Comparison of ENCODE assay signal across 8 mouse cellular contexts in genomic region chr4:130307851-130308230, GRCm38 (mm10). TPM values are rescaled to one million over a fixed set of nuclear protein-coding genes. Genes with fewer than 3 reads are reported as not detected.
DNase-seq lines count a peak whose midpoint lies in the region; ATAC-seq lines count a peak whose summit lies in the region.

No protein-coding gene starts in this region.

- H3K27me3 ChIP-seq in intestine, embryonic 15.5 days (replicated peaks), result peaks cover 18% of the 10 kb centered on the region
- peaks cover 16% of the 10 kb centered on the region for H3K27me3 ChIP-seq in midbrain, embryonic 15.5 days (replicated peaks)

- WGBS in intestine, embryonic 15.5 days, result under 1% methylated on average over 23 of the region's 23 CpGs
- under 1% methylated on average over 23 of the region's 23 CpGs for WGBS in midbrain, embryonic 15.5 days

- peak; percentile 62 to 75 for DNase-seq in adrenal gland, adult (ENCODE audit: inconsistent age in 2 of 2, low spot score in 1 of 2)
- DNase-seq in adrenal gland, adult 8-10 months, result no peak
- DNase-seq in heart, adult 11 months, result peak; percentile 97
- DNase-seq in liver, result peak; percentile 50
- DNase-seq in testis, postnatal 14 days (ENCODE audit: low spot score), result peak; percentile 55

- ATAC-seq in common myeloid progenitor, adult 5-6 weeks (replicated peaks; ENCODE audit: low read depth, poor library complexity, severe bottlenecking), result peak; percentile 54
- ATAC-seq in intestine, embryonic 15.5 days, result peak; percentile 77
- peak; percentile 28 for ATAC-seq in midbrain, embryonic 15.5 days (replicated peaks)

- H3K4me2 ChIP-seq in intestine, embryonic 15.5 days (replicated peaks), result peak overlapping the region; percentile 83
- H3K4me2 ChIP-seq in midbrain, embryonic 15.5 days, result peak overlapping the region; percentile 90

- H3K9ac ChIP-seq in intestine, embryonic 15.5 days, result peak overlapping the region; percentile 15
- peak overlapping the region; percentile 60 for H3K9ac ChIP-seq in midbrain, embryonic 15.5 days

- no peaks in the 10 kb centered on the region for H3K36me3 ChIP-seq in intestine, embryonic 15.5 days
- no peaks in the 10 kb centered on the region for H3K36me3 ChIP-seq in midbrain, embryonic 15.5 days (replicated peaks)

- peak overlapping the region; percentile 43 for H3K4me3 ChIP-seq in intestine, embryonic 15.5 days (replicated peaks)
- H3K4me3 ChIP-seq in midbrain, embryonic 15.5 days, result peak overlapping the region; percentile 62

- no peaks in the 10 kb centered on the region for H3K9me3 ChIP-seq in intestine, embryonic 15.5 days
- no peaks in the 10 kb centered on the region for H3K9me3 ChIP-seq in midbrain, embryonic 15.5 days

- H3K4me1 ChIP-seq in intestine, embryonic 15.5 days (replicated peaks), result peaks cover 18% of the 10 kb centered on the region
- H3K4me1 ChIP-seq in midbrain, embryonic 15.5 days, result peaks cover 33% of the 10 kb centered on the region; the same call in 1 of the 2 replicates

- no peak overlapping the region for H3K27ac ChIP-seq in intestine, embryonic 15.5 days
- H3K27ac ChIP-seq in midbrain, embryonic 15.5 days, result peak overlapping the region; percentile 63

RNA-seq across cellular contexts. Expression of gene Fabp3, which starts 0.6 kb away (rescaled TPM):
- 10 to 100 TPM in 3 of 4 experiments, 1 to 10 TPM in 1; 10.0 to 66.6 (median 44.7) TPM for total RNA-seq in adrenal gland, adult 8-10 months (2022)
- total RNA-seq in common myeloid progenitor, adult 5-6 weeks (2017), result not detected in 2 replicates
- 5.4 and 6.1 TPM in 2 replicates for polyA plus RNA-seq in intestine, embryonic 15.5 days (2015; fragmentation: Nextera tagmentation; extraction: Ambion mirVana)
- 216 and 230 TPM in 2 replicates for polyA plus RNA-seq in midbrain, embryonic 15.5 days (2015; fragmentation: Nextera tagmentation; extraction: Ambion mirVana)

RNA-seq across cellular contexts. Expression of gene Gm10570, which starts 0.6 kb away (rescaled TPM):
- total RNA-seq in adrenal gland, adult 8-10 months (2022), result under 1 TPM in 1 of 4 experiments, not detected in 3; 0.86 TPM
- not detected in 2 replicates for total RNA-seq in common myeloid progenitor, adult 5-6 weeks (2017)
- not detected in 2 replicates for polyA plus RNA-seq in intestine, embryonic 15.5 days (2015; fragmentation: Nextera tagmentation; extraction: Ambion mirVana)
- polyA plus RNA-seq in midbrain, embryonic 15.5 days (2015; fragmentation: Nextera tagmentation; extraction: Ambion mirVana), result 1.0 and 1.4 TPM in 2 replicates

RNA-seq across cellular contexts. Expression of gene Serinc2, which starts 28.8 kb away (rescaled TPM):
- total RNA-seq in adrenal gland, adult 8-10 months (2022), result 1 to 10 TPM; 1.2 to 3.2 (median 1.4) TPM
- total RNA-seq in common myeloid progenitor, adult 5-6 weeks (2017), result not detected in 2 replicates
- polyA plus RNA-seq in intestine, embryonic 15.5 days (2015; fragmentation: Nextera tagmentation; extraction: Ambion mirVana), result 20.0 and 21.0 TPM in 2 replicates
- 42.9 and 50.3 TPM in 2 replicates for polyA plus RNA-seq in midbrain, embryonic 15.5 days (2015; fragmentation: Nextera tagmentation; extraction: Ambion mirVana)

RNA-seq across cellular contexts. Expression of gene Zcchc17, which starts 51.9 kb away (rescaled TPM):
- 10 to 100 TPM; 40.8 to 55.8 (median 48.3) TPM for total RNA-seq in adrenal gland, adult 8-10 months (2022)
- total RNA-seq in common myeloid progenitor, adult 5-6 weeks (2017), result 72.4 and 77.6 TPM in 2 replicates
- 60.8 and 66.4 TPM in 2 replicates for polyA plus RNA-seq in intestine, embryonic 15.5 days (2015; fragmentation: Nextera tagmentation; extraction: Ambion mirVana)
- polyA plus RNA-seq in midbrain, embryonic 15.5 days (2015; fragmentation: Nextera tagmentation; extraction: Ambion mirVana), result 83.5 and 84.1 TPM in 2 replicates

RNA-seq across cellular contexts. Expression of gene Snrnp40, which starts 52.1 kb away (rescaled TPM):
- total RNA-seq in adrenal gland, adult 8-10 months (2022), result 10 to 100 TPM; 35.7 to 41.7 (median 37.4) TPM
- 86.7 and 94.3 TPM in 2 replicates for total RNA-seq in common myeloid progenitor, adult 5-6 weeks (2017)
- 132 and 139 TPM in 2 replicates for polyA plus RNA-seq in intestine, embryonic 15.5 days (2015; fragmentation: Nextera tagmentation; extraction: Ambion mirVana)
- 106 and 110 TPM in 2 replicates for polyA plus RNA-seq in midbrain, embryonic 15.5 days (2015; fragmentation: Nextera tagmentation; extraction: Ambion mirVana)

Comparison
In these comparisons a context has a peak if more than half of its experiments do, and no peak if none do; other contexts are left out.
1. RNA of gene Fabp3, which starts 0.6 kb away (total RNA-seq): 10.0 to 66.6 TPM in adrenal gland, adult 8-10 months; not detected in common myeloid progenitor, adult 5-6 weeks; every median in the first group is over 10 times any median in the second.
2. Peak in every context shown above with its lines, with median percentiles within 50 percentile points of each other: ATAC-seq.